Mouse (Mus musculus) mouse trophoblast stem cell (cell line): ENCODE data around the gene Ly75.

Source experiments
- in situ Hi-C, 2 experiments: fragments of 300-500 bp; cut with MseI, MboI; formaldehyde crosslinking; loops; 2 replicates in 1 of 2; 3 replicates in 1 of 2; pipeline ENCODE4 v1.15.1; 2025

Ly75 gene

GRCm38 (mm10) chr2:60326948-60327347 lies 56.2 kb downstream of the Ly75 start:
- in situ Hi-C loops = no loop called here

GRCm38 (mm10) chr2:60323411-60323810 lies 59.7 kb downstream of the Ly75 start:
- in situ Hi-C loops = no loop called here

GRCm38 (mm10) chr2:60322031-60322726 lies 60.9 kb downstream of the Ly75 start:
- in situ Hi-C loops = no loop called here

DNA sequence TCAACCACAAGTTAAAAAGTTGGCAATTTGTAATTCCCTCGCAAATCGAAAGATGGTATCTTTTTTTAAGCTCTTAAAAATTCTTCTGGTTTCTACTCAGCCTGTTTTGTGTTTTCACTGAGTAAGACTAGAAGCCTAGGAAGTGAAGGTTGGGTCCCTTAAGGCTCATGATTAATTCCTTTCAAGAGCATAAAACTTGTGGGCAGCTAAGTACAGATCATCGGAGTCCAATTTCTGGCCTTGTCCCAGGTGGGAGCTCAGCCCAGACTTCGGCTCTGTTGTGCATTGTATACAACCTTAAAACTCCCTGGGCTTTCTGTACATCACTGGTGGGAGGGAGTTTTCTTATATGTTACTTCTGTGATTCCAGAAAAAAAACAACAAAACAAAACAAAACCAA lies 79.3 kb downstream of the Ly75 start:
- in situ Hi-C loops = no loop called here

GRCm38 (mm10) chr2:60299323-60299722 lies 83.8 kb downstream of the Ly75 start:
- in situ Hi-C loops = no loop called here

- in situ Hi-C loops = no loop called here
These were observed 84.8 kb downstream of the Ly75 start for GRCm38 (mm10) chr2:60298266-60298665.

- in situ Hi-C loops = no loop called here
These were observed 91.7 kb downstream of the Ly75 start for GRCm38 (mm10) chr2:60291381-60291780.

DNA sequence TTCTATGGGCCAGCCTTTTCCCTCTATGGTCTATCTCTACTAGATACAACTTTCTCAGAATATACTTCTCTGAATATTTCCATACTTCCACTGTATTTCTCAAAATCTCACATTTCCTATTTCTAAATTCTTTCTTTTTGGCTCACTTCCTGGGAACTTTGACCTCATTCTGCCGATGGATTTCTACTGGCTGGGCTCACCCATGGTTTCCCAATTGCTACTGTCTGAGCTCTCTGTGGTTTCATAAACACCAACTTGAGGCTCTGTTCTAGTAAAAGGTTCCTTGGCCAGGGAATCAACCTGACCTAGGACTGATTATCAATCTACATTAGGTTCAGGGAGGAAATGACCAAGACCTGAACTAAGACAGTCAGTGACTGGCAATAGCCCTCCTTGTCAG lies 93.7 kb downstream of the Ly75 start:
- in situ Hi-C loops = no loop called here

- in situ Hi-C loops = no loop called here
These were observed 94.5 kb downstream of the Ly75 start for GRCm38 (mm10) chr2:60288606-60289005.

- in situ Hi-C loops = no loop called here
These were observed 97.9 kb downstream of the Ly75 start for GRCm38 (mm10) chr2:60285107-60285617.

DNA sequence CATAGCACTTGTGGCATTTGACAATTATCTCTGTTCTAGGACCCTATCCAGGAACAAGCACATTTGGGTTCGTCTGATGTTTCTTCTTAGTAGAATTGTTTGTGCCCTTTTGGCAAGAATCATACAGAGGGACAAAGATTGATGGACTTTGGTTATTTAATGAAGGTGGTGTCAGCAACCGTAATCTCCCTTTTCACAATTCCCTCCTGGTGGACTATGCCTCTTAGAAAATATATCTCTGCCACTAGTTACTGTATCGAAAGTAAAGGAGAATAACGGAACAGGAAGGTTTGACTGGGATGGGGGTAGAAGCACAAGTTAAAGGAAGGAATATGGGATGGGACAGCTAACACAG lies 98.7 kb downstream of the Ly75 start, which contains the start of gene Cd302:
Gene Cd302, minus strand, starts transcription at position 22 of the 355 bp plus-strand sequence.
- in situ Hi-C loops = no loop called here

- in situ Hi-C loops = no loop called here
These were observed 99.2 kb downstream of the Ly75 start for GRCm38 (mm10) chr2:60283751-60284466.

DNA sequence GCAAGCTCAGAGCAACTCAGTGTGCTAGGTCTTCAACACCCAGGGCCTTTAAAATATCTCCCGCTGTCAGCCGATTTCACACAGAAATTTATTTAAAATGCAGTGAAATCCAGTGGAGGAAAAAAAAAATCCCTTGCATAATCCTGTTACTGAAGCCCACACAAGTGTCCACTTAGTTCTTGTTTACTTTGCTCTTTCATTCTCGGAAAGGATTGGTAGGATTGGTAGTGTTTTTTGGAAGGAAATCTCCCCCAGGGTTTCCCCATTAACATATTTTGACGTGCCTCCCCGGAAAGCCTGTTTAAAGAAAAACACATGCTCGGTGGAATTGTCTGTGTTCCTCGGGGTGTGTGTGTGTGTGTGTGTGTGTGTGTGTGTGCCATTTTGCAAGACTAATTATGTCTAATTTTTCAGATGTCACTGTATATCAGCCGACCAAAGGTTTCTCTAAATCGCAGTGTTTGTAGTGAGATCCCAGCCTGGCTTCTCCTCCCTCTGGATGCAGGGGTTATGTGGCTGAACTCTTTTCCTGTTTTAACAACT lies 99.8 kb downstream of the Ly75 start:
- in situ Hi-C loops = no loop called here

GRCm38 (mm10) chr2:60282625-60283024 lies 100.5 kb downstream of the Ly75 start:
- in situ Hi-C loops = no loop called here

DNA sequence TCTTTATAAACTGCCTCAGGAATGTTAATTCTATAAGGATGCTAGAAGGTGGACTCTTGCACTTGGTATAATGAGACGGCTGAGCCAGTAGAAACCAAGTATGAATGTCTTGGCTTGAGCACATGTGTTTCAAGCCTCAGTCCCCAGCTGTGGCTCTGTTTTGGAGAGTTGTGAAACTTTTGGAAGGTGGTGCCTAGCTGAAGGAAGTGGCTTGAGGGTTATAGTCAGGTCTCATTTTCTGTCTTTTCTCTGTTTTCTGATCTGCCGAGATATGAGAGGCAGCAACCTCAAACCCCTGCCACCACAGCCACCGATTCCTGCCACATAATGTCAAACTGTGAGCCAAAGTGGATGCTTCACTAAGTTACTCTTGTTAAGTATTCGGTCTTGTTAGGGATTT lies 104.5 kb downstream of the Ly75 start:
- in situ Hi-C loops = no loop called here

- in situ Hi-C loops = no loop called here
These were observed 113.1 kb downstream of the Ly75 start for GRCm38 (mm10) chr2:60269856-60270479.

- in situ Hi-C loops = no loop called here
These were observed 115.5 kb downstream of the Ly75 start for GRCm38 (mm10) chr2:60267567-60267966.

- in situ Hi-C loops = no loop called here
These were observed 122.3 kb downstream of the Ly75 start for GRCm38 (mm10) chr2:60260621-60261350.

DNA sequence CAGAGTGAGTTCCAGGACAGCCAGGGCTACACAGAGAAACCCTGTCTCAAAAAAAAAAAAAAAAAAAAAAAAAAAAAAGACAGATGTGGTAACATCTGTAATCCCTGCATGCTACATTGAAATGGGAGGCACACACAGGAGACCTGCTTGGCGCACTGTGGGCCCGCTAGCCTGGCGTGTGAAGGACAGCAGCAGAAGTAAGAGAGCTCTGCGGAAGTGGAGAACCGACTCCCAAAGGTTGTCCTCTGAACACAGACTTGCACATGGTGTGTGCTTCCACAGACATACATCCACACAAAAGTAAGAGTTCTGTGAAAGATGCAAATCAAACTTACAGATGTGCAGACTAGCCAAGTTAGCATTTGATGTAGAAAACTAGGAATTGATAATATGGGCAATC lies 123.9 kb downstream of the Ly75 start:
- in situ Hi-C loops = loop anchor here (10.0 kb wide), 1 partner anchor 156 kb away; no protein-coding TSS in a partner anchor

GRCm38 (mm10) chr2:60256751-60257150 lies 126.4 kb downstream of the Ly75 start:
- in situ Hi-C loops = loop anchor here (10.0 kb wide), 1 partner anchor 158 kb away; no protein-coding TSS in a partner anchor

DNA sequence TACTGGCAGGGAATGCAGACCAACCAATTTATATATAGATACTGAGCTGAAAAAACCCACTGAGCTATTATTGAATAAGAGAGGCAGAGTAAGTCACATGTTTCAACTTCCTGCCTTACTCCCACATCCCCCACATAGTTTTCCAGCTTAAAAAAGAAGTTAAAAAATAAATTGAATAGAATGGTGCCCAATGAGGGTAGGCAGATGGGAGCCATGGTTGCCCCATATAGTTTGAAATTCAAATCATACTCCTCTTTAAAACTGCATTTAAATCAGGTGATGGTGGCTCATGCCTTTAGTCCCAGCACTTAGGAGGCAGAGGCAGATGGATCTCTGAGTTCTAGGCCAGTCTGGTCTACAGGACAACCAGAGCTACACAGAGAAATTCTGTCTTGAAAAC lies 129.6 kb downstream of the Ly75 start:
- in situ Hi-C loops = loop anchor here (10.0 kb wide), 1 partner anchor 161 kb away; no protein-coding TSS in a partner anchor
